Mouse (Mus musculus) bone marrow, adult 2 months (tissue): ENCODE data around the gene Cdc42se2.

ENCODE experiments used
- CTCF ChIP-seq: fragments of 200-500 bp; IDR thresholded peaks from 2 replicates; pipeline ENCODE4 v1.5.1; 2011; ENCODE audit warnings: low read length, control low read depth; ENCODE audit not compliant: control insufficient read depth, insufficient read depth
- POLR2A ChIP-seq: fragments of 200-500 bp; IDR thresholded peaks from 2 replicates; pipeline ENCODE4 v1.6.1; 2011; ENCODE audit warnings: low read depth, mild to moderate bottlenecking, control low read depth, low read length, borderline replicate concordance; ENCODE audit not compliant: control insufficient read depth

- TF ChIP-seq POLR2A (no peak), CTCF (no peak)
Measured at GRCm38 (mm10) chr11:54809582-54809981, 22.1 kb upstream of the Cdc42se2 start.
